Mouse (Mus musculus): ENCODE data around the gene Coro1b. TPM values are rescaled to one million over a fixed set of nuclear protein-coding genes. Genes with fewer than 3 reads are reported as not detected.
A peak's percentile ranks its signal among the peaks of the same experiment; 100 is the strongest.

The Coro1b gene
- polyA plus RNA-seq, 1 experiment from 2014 or later, result 130 TPM

DNA sequence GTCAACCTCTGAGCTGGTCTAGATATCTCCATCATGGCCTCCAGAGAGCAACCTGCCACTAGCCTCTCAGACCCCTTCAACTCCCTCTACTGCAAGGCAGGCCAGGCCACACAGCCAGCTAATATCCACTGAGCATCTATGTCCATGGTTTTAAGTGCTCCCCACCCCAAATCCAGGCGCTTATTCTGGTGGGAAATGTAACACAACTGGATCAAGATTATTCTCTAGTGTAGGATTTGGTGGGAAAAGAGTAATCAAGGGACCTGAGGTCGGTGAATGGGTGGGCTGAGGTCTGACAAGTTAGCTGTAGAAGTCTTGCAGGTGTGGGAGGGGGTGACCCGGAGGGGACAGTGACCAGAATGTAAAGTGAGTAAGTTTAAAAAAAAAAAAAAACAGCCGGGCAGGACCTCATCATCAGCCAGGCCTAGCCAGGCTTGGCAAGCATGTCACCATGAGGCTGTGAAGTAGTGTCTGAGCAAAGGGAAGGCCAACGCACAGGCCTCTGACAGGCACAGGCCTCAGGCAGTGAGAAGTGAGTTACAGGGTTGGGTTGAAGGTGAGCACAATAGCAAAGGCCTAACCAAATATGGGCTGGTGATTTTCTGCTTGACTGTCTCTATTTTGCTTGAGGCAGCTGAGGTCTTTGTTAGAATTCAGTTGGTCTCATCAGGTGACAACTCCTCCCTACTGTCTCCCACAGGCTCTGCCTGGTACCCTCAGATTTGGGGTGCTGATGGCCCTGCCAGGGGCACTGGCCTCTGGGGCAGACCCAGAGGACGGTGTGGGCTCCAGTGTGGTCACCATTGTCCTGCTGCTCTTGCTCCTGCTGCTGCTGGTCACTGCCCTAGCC lies 7.0 kb downstream of the Coro1b start:
- 73% methylated on average over 6 of the region's 6 CpGs for WGBS
- peaks cover 88% of the 10 kb centered on the region for H3K36me3 ChIP-seq (replicated peaks)

GRCm38 (mm10) chr19:4156073-4156579 lies 7.7 kb downstream of the Coro1b start:
- H3K9me3 ChIP-seq, result no peaks in the 10 kb centered on the region
- no peak overlapping the region for H3K4me3 ChIP-seq
- H3K27ac ChIP-seq, result peak overlapping the region; percentile 54; the same call in 1 of the 2 replicates
- peaks cover 87% of the 10 kb centered on the region for H3K36me3 ChIP-seq (replicated peaks)
- peaks cover 20% of the 10 kb centered on the region for H3K4me1 ChIP-seq
- DNase-seq (ENCODE audit: extremely low spot score, low spot score), result no peak
- WGBS, result 73% methylated on average over 20 of the region's 20 CpGs
- H3K27me3 ChIP-seq (ENCODE audit: poor library complexity, severe bottlenecking), result no peaks in the 10 kb centered on the region

More for the DNA sequence above, 7.0 kb downstream of the Coro1b start:
- DNase-seq (ENCODE audit: extremely low spot score, low spot score), result no peak
- H3K9me3 ChIP-seq, result no peaks in the 10 kb centered on the region
- no peaks in the 10 kb centered on the region for H3K27me3 ChIP-seq (ENCODE audit: poor library complexity, severe bottlenecking)
- peak overlapping the region; percentile 54; the same call in 1 of the 2 replicates for H3K27ac ChIP-seq
- no peak overlapping the region for H3K4me3 ChIP-seq
- H3K4me1 ChIP-seq, result peaks cover 20% of the 10 kb centered on the region

- Histone ChIP-seq H3K27ac (no peak overlapping the region), H3K27me3 (ENCODE audit: poor library complexity, severe bottlenecking) (no peaks in the 10 kb centered on the region), H3K4me1 (peaks cover 20% of the 10 kb centered on the region), H3K9me3 (no peaks in the 10 kb centered on the region), H3K36me3 (replicated peaks) (peaks cover 87% of the 10 kb centered on the region), H3K4me3 (no peak overlapping the region)
- DNase-seq (ENCODE audit: extremely low spot score, low spot score), result no peak
- 92% methylated on average over 12 of the region's 12 CpGs for WGBS
Observed at GRCm38 (mm10) chr19:4156771-4157170, 8.4 kb downstream of the Coro1b start.

DNA sequence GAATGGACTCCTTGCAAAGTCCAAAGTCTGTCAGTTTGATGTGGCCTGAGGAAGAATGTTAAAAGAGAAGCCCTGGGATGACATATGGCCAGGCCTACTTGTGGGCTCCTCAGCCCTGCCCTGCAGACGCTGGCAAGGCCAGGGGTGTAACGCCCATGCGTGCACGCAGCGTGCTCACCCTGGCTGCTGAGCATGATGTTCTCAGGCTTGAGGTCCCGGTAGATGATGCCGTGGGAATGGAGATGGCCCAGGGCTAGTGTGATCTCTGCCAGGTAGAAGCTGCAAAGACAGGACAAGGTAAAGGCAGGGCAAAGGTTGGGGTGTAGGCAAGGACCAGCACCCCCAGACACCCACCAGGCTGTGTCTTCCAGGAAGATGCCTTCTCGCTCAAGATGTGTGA lies 10.6 kb downstream of the Coro1b start:
- WGBS, result 98% methylated on average over 8 of the region's 8 CpGs
- H3K4me3 ChIP-seq, result no peak overlapping the region
- H3K27ac ChIP-seq, result no peak overlapping the region
- H3K4me1 ChIP-seq, result peaks cover 37% of the 10 kb centered on the region
- no peaks in the 10 kb centered on the region for H3K27me3 ChIP-seq (ENCODE audit: poor library complexity, severe bottlenecking)
- peaks cover 68% of the 10 kb centered on the region for H3K36me3 ChIP-seq (replicated peaks)
- DNase-seq (ENCODE audit: extremely low spot score, low spot score), result no peak
- H3K9me3 ChIP-seq, result no peaks in the 10 kb centered on the region

- no peaks in the 10 kb centered on the region for H3K27me3 ChIP-seq (ENCODE audit: poor library complexity, severe bottlenecking)
- no peaks in the 10 kb centered on the region for H3K9me3 ChIP-seq
- H3K27ac ChIP-seq, result peak within 1 kb of the TSS; percentile 84
- peaks cover 36% of the 10 kb centered on the region for H3K36me3 ChIP-seq (replicated peaks)
- peaks cover 17% of the 10 kb centered on the region for H3K4me1 ChIP-seq
- peak; percentile 95 for DNase-seq (ENCODE audit: extremely low spot score, low spot score)
- WGBS, result 6% methylated on average over 42 of the region's 42 CpGs
- H3K4me3 ChIP-seq, result peak within 1 kb of the TSS; percentile 75
Observed at GRCm38 (mm10) chr19:4162646-4163542, 14.5 kb downstream of the Coro1b start, which contains the start of gene Rps6kb2. Gene Rps6kb2, minus strand, starts transcription at chr19:4163354.

GRCm38 (mm10) chr19:4163543-4163887 lies 15.1 kb downstream of the Coro1b start:
- DNase-seq (ENCODE audit: extremely low spot score, low spot score), result no peak
- Histone ChIP-seq H3K27me3 (ENCODE audit: poor library complexity, severe bottlenecking) (no peaks in the 10 kb centered on the region), H3K9me3 (no peaks in the 10 kb centered on the region), H3K27ac (peak overlapping the region; percentile 84), H3K4me3 (peak overlapping the region; percentile 75), H3K36me3 (replicated peaks) (peaks cover 29% of the 10 kb centered on the region), H3K4me1 (peaks cover 17% of the 10 kb centered on the region)
- WGBS, result 37% methylated on average over 4 of the region's 4 CpGs

- Histone ChIP-seq H3K4me1 (peaks cover 17% of the 10 kb centered on the region), H3K36me3 (replicated peaks) (peaks cover 23% of the 10 kb centered on the region), H3K9me3 (no peaks in the 10 kb centered on the region), H3K4me3 (peak overlapping the region; percentile 75; the same call in 1 of the 2 replicates), H3K27me3 (ENCODE audit: poor library complexity, severe bottlenecking) (no peaks in the 10 kb centered on the region), H3K27ac (no peak overlapping the region)
- DNase-seq (ENCODE audit: extremely low spot score, low spot score), result no peak
- 89% methylated on average over 3 of the region's 3 CpGs for WGBS
Observed at GRCm38 (mm10) chr19:4164100-4164499, 15.7 kb downstream of the Coro1b start.

- 70% methylated on average over 2 of the region's 2 CpGs for WGBS
- H3K27me3 ChIP-seq (ENCODE audit: poor library complexity, severe bottlenecking), result no peaks in the 10 kb centered on the region
- peaks cover 17% of the 10 kb centered on the region for H3K36me3 ChIP-seq (replicated peaks)
- no peak overlapping the region for H3K4me3 ChIP-seq
- no peaks in the 10 kb centered on the region for H3K9me3 ChIP-seq
- no peak for DNase-seq (ENCODE audit: extremely low spot score, low spot score)
- no peak overlapping the region for H3K27ac ChIP-seq
- peaks cover 21% of the 10 kb centered on the region for H3K4me1 ChIP-seq
Observed at GRCm38 (mm10) chr19:4164721-4165120, 16.3 kb downstream of the Coro1b start.

GRCm38 (mm10) chr19:4166678-4167476 lies 18.5 kb downstream of the Coro1b start:
- DNase-seq (ENCODE audit: extremely low spot score, low spot score), result no peak
- Histone ChIP-seq H3K4me3 (no peak overlapping the region), H3K27ac (no peak overlapping the region), H3K27me3 (ENCODE audit: poor library complexity, severe bottlenecking) (peaks cover 18% of the 10 kb centered on the region; the same call in 1 of the 2 replicates), H3K36me3 (replicated peaks) (no peaks in the 10 kb centered on the region), H3K4me1 (peaks cover 42% of the 10 kb centered on the region), H3K9me3 (no peaks in the 10 kb centered on the region)
- WGBS, result 85% methylated on average over 9 of the region's 9 CpGs

DNA sequence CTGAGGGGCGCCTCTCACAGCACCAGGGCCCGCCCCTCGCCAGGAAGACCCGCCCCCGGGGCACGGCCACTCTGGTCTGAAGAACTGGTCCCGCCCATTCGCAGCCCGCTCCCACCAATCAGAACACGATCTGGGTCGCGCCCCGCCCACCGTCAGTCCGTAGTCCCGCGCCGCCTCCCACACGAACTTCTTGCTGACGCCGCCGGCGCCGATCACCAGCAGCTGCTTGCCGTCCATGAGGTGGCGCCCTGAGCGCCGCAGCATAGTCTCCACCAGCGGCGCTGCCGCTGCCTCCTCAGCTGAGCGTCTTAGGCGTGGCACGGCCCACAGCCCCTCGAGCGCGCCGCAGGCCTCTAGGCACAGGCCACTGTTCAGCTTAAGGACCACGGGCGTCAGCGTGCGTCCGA lies 21.0 kb downstream of the Coro1b start:
- peaks cover 24% of the 10 kb centered on the region; the same call in 1 of the 2 replicates for H3K27me3 ChIP-seq (ENCODE audit: poor library complexity, severe bottlenecking)
- under 1% methylated on average over 43 of the region's 43 CpGs for WGBS
- peak overlapping the region; percentile 57 for H3K4me3 ChIP-seq
- H3K27ac ChIP-seq, result peak overlapping the region; percentile 91
- H3K36me3 ChIP-seq (replicated peaks), result no peaks in the 10 kb centered on the region
- H3K4me1 ChIP-seq, result peaks cover 27% of the 10 kb centered on the region
- peak; percentile 100 for DNase-seq (ENCODE audit: extremely low spot score, low spot score)
- H3K9me3 ChIP-seq, result no peaks in the 10 kb centered on the region

- H3K4me3 ChIP-seq, result peak overlapping the region; percentile 57
- 11% methylated on average over 26 of the region's 27 CpGs for WGBS
Observed at GRCm38 (mm10) chr19:4169810-4170209, 21.4 kb downstream of the Coro1b start.

More at GRCm38 (mm10) chr19:4169810-4170209, 21.4 kb downstream of the Coro1b start:
- H3K27me3 ChIP-seq (ENCODE audit: poor library complexity, severe bottlenecking), result peaks cover 28% of the 10 kb centered on the region; the same call in 1 of the 2 replicates
- peak overlapping the region; percentile 91 for H3K27ac ChIP-seq
- no peaks in the 10 kb centered on the region for H3K36me3 ChIP-seq (replicated peaks)
- peaks cover 27% of the 10 kb centered on the region for H3K4me1 ChIP-seq
- H3K9me3 ChIP-seq, result no peaks in the 10 kb centered on the region
- DNase-seq (ENCODE audit: extremely low spot score, low spot score), result no peak
